Mouse (Mus musculus): ENCODE measurements around the gene Nxnl2. TPM values are rescaled to one million over a fixed set of nuclear protein-coding genes. Genes with fewer than 3 reads are reported as not detected.
"Not testable (repeated sequence)": the region's sequence is repeated elsewhere in the genome, so short reads cannot be mapped to it uniquely, and the experiment has no call there.

The Nxnl2 gene
- polyA plus RNA-seq, 2 experiments: 0.13 TPM; not detected in 1

- H3K36me3 ChIP-seq (replicated peaks; ENCODE audit: control insufficient read depth, insufficient read depth, low read depth): no peaks in the 10 kb centered on the region
- H3K9me3 ChIP-seq (ENCODE audit: control insufficient read depth, low read length): no peaks in the 10 kb centered on the region
- H3K9ac ChIP-seq (replicated peaks): no peak overlapping the region
- no peak overlapping the region for H3K4me3 ChIP-seq (ENCODE audit: insufficient read depth in 1 of 2, low read depth in 2 of 2, low read length in 2 of 2)
- H3K27ac ChIP-seq: no peak overlapping the region
- 38% methylated on average over 3 of the region's 3 CpGs for WGBS (ENCODE audit: insufficient replicate concordance)
- no peaks in the 10 kb centered on the region for H3K4me1 ChIP-seq (replicated peaks; ENCODE audit: control insufficient read depth in 2 of 2, insufficient read depth in 2 of 2, low read length in 1 of 2)
- no peak for ATAC-seq (ENCODE audit: insufficient read depth)
- TF ChIP-seq EP300 (IDR thresholded peaks at IDR 0.05; ENCODE audit: low read depth) (no peak), CTCF (IDR thresholded peaks at IDR 0.05; ENCODE audit: low read depth) (peak; percentile 16; the same call in 1 of the 2 replicates)
- no peaks in the 10 kb centered on the region for H3K27me3 ChIP-seq (ENCODE audit: control insufficient read depth, insufficient read depth, low read length)
- DNase-seq (ENCODE audit: low read depth in 3 of 3, low spot score in 3 of 3): no peak
- H3K4me2 ChIP-seq (ENCODE audit: low read depth): no peak overlapping the region
These were observed 19.5 kb downstream of the Nxnl2 start for GRCm38 (mm10) chr13:51190336-51190735.

GRCm38 (mm10) chr13:51191416-51192140 lies 20.8 kb downstream of the Nxnl2 start:
- no peak for TF ChIP-seq EP300 (IDR thresholded peaks at IDR 0.05; ENCODE audit: low read depth)
- no peak for TF ChIP-seq CTCF (IDR thresholded peaks at IDR 0.05; ENCODE audit: low read depth)
- Histone ChIP-seq H3K4me3 (ENCODE audit: insufficient read depth in 1 of 2, low read depth in 2 of 2, low read length in 2 of 2) (no peak overlapping the region), H3K9ac (replicated peaks) (no peak overlapping the region), H3K27me3 (ENCODE audit: control insufficient read depth, insufficient read depth, low read length) (no peaks in the 10 kb centered on the region), H3K36me3 (replicated peaks; ENCODE audit: control insufficient read depth, insufficient read depth, low read depth) (no peaks in the 10 kb centered on the region), H3K9me3 (ENCODE audit: control insufficient read depth, low read length) (no peaks in the 10 kb centered on the region), H3K27ac (no peak overlapping the region), H3K4me1 (replicated peaks; ENCODE audit: control insufficient read depth in 2 of 2, insufficient read depth in 2 of 2, low read length in 1 of 2) (no peaks in the 10 kb centered on the region), H3K4me2 (ENCODE audit: low read depth) (no peak overlapping the region)
- no peak for ATAC-seq (ENCODE audit: insufficient read depth)
- WGBS (ENCODE audit: insufficient replicate concordance): 60% methylated on average over 6 of the region's 6 CpGs
- no peak for DNase-seq (ENCODE audit: low read depth in 3 of 3, low spot score in 3 of 3)

- H3K4me3 ChIP-seq (ENCODE audit: insufficient read depth in 1 of 2, low read depth in 2 of 2, low read length in 2 of 2): no peak overlapping the region
- no peaks in the 10 kb centered on the region for H3K36me3 ChIP-seq (replicated peaks; ENCODE audit: control insufficient read depth, insufficient read depth, low read depth)
- no peak overlapping the region for H3K4me2 ChIP-seq (ENCODE audit: low read depth)
- H3K9me3 ChIP-seq (ENCODE audit: control insufficient read depth, low read length): no peaks in the 10 kb centered on the region
- no peaks in the 10 kb centered on the region for H3K4me1 ChIP-seq (replicated peaks; ENCODE audit: control insufficient read depth in 2 of 2, insufficient read depth in 2 of 2, low read length in 1 of 2)
- no peak for ATAC-seq (ENCODE audit: insufficient read depth)
- H3K27me3 ChIP-seq (ENCODE audit: control insufficient read depth, insufficient read depth, low read length): no peaks in the 10 kb centered on the region
- DNase-seq (ENCODE audit: low read depth in 3 of 3, low spot score in 3 of 3): no peak
- TF ChIP-seq CTCF (IDR thresholded peaks at IDR 0.05; ENCODE audit: low read depth): no peak
- TF ChIP-seq EP300 (IDR thresholded peaks at IDR 0.05; ENCODE audit: low read depth): no peak
- H3K27ac ChIP-seq: no peak overlapping the region
- no peak overlapping the region for H3K9ac ChIP-seq (replicated peaks)
- 42% methylated on average over 15 of the region's 15 CpGs for WGBS (ENCODE audit: insufficient replicate concordance)
These were observed 23.1 kb downstream of the Nxnl2 start for GRCm38 (mm10) chr13:51193893-51194292.

GRCm38 (mm10) chr13:51197699-51198098 lies 26.9 kb downstream of the Nxnl2 start:
- no peak overlapping the region for H3K9ac ChIP-seq (replicated peaks)
- H3K27ac ChIP-seq: no peak overlapping the region
- DNase-seq (ENCODE audit: low read depth in 3 of 3, low spot score in 3 of 3): no peak
- no peak overlapping the region for H3K4me2 ChIP-seq (ENCODE audit: low read depth)
- TF ChIP-seq CTCF (IDR thresholded peaks at IDR 0.05; ENCODE audit: low read depth) (no peak), EP300 (IDR thresholded peaks at IDR 0.05; ENCODE audit: low read depth) (no peak)
- WGBS (ENCODE audit: insufficient replicate concordance): 64% methylated on average over 3 of the region's 3 CpGs
- H3K9me3 ChIP-seq (ENCODE audit: control insufficient read depth, low read length): no peaks in the 10 kb centered on the region
- H3K4me1 ChIP-seq (replicated peaks; ENCODE audit: control insufficient read depth in 2 of 2, insufficient read depth in 2 of 2, low read length in 1 of 2): no peaks in the 10 kb centered on the region
- H3K4me3 ChIP-seq (ENCODE audit: insufficient read depth in 1 of 2, low read depth in 2 of 2, low read length in 2 of 2): no peak overlapping the region
- ATAC-seq (ENCODE audit: insufficient read depth): no peak
- H3K36me3 ChIP-seq (replicated peaks; ENCODE audit: control insufficient read depth, insufficient read depth, low read depth): no peaks in the 10 kb centered on the region
- H3K27me3 ChIP-seq (ENCODE audit: control insufficient read depth, insufficient read depth, low read length): no peaks in the 10 kb centered on the region

GRCm38 (mm10) chr13:51198186-51198585 lies 27.4 kb downstream of the Nxnl2 start:
- Histone ChIP-seq H3K36me3 (replicated peaks; ENCODE audit: control insufficient read depth, insufficient read depth, low read depth) (no peaks in the 10 kb centered on the region), H3K27ac (no peak overlapping the region), H3K27me3 (ENCODE audit: control insufficient read depth, insufficient read depth, low read length) (no peaks in the 10 kb centered on the region), H3K4me2 (ENCODE audit: low read depth) (no peak overlapping the region), H3K4me3 (ENCODE audit: insufficient read depth in 1 of 2, low read depth in 2 of 2, low read length in 2 of 2) (no peak overlapping the region), H3K4me1 (replicated peaks; ENCODE audit: control insufficient read depth in 2 of 2, insufficient read depth in 2 of 2, low read length in 1 of 2) (no peaks in the 10 kb centered on the region), H3K9me3 (ENCODE audit: control insufficient read depth, low read length) (no peaks in the 10 kb centered on the region), H3K9ac (replicated peaks) (no peak overlapping the region)
- DNase-seq (ENCODE audit: low read depth in 3 of 3, low spot score in 3 of 3): no peak
- WGBS (ENCODE audit: insufficient replicate concordance): 57% methylated on average over 5 of the region's 5 CpGs
- no peak for ATAC-seq (ENCODE audit: insufficient read depth)
- TF ChIP-seq CTCF (IDR thresholded peaks at IDR 0.05; ENCODE audit: low read depth): no peak
- TF ChIP-seq EP300 (IDR thresholded peaks at IDR 0.05; ENCODE audit: low read depth): no peak

GRCm38 (mm10) chr13:51201985-51202843 lies 31.4 kb downstream of the Nxnl2 start:
- H3K4me3 ChIP-seq (ENCODE audit: insufficient read depth in 1 of 2, low read depth in 2 of 2, low read length in 2 of 2); H3K27ac ChIP-seq; H3K27me3 ChIP-seq (ENCODE audit: control insufficient read depth, insufficient read depth, low read length); H3K9me3 ChIP-seq (ENCODE audit: control insufficient read depth, low read length); H3K36me3 ChIP-seq (replicated peaks; ENCODE audit: control insufficient read depth, insufficient read depth, low read depth); H3K9ac ChIP-seq (replicated peaks); H3K4me1 ChIP-seq (replicated peaks; ENCODE audit: control insufficient read depth in 2 of 2, insufficient read depth in 2 of 2, low read length in 1 of 2); DNase-seq (ENCODE audit: low read depth in 3 of 3, low spot score in 3 of 3): not testable (repeated sequence)
- H3K4me2 ChIP-seq (ENCODE audit: low read depth): peak overlapping the region; percentile 34; the same call in 1 of the 2 replicates
- WGBS (ENCODE audit: insufficient replicate concordance): 28% methylated on average over 26 of the region's 36 CpGs
- ATAC-seq (ENCODE audit: insufficient read depth): peak; percentile 87

GRCm38 (mm10) chr13:51202844-51203173 lies 32.0 kb downstream of the Nxnl2 start:
- not testable (repeated sequence) for H3K27ac ChIP-seq; H3K36me3 ChIP-seq (replicated peaks; ENCODE audit: control insufficient read depth, insufficient read depth, low read depth); H3K4me1 ChIP-seq (replicated peaks; ENCODE audit: control insufficient read depth in 2 of 2, insufficient read depth in 2 of 2, low read length in 1 of 2); H3K4me3 ChIP-seq (ENCODE audit: insufficient read depth in 1 of 2, low read depth in 2 of 2, low read length in 2 of 2); H3K9me3 ChIP-seq (ENCODE audit: control insufficient read depth, low read length); H3K9ac ChIP-seq (replicated peaks); H3K27me3 ChIP-seq (ENCODE audit: control insufficient read depth, insufficient read depth, low read length)
- DNase-seq (ENCODE audit: low read depth in 3 of 3, low spot score in 3 of 3): peak in 2 of 3 experiments; percentile 49 to 51
- 2% methylated on average over 23 of the region's 28 CpGs for WGBS (ENCODE audit: insufficient replicate concordance)
- ATAC-seq (ENCODE audit: insufficient read depth): peak; percentile 80
- peak overlapping the region; percentile 34 for H3K4me2 ChIP-seq (ENCODE audit: low read depth)

All from liver, embryonic 14.5 days (tissue).